Mouse (Mus musculus) spleen, adult 2 months (tissue): ENCODE measurements around the gene Egfem1. TPM values are rescaled to one million over a fixed set of nuclear protein-coding genes. Genes with fewer than 3 reads are reported as not detected.

Source experiments
- DNase-seq, 2 experiments: peaks; one replicate each; pipeline versions ENCODE4 v3.0.0 to v3.0.0-alpha.2; 2012 to 2021; ENCODE audit warnings: low spot score in 2 of 2, low read depth in 1 of 2
- H3K27ac ChIP-seq: fragments of 200-500 bp; 2 replicates; pipeline ENCODE4 v1.5.1; 2012; ENCODE audit warnings: low read length, inconsistent platforms; ENCODE audit not compliant: insufficient read depth
- H3K27me3 ChIP-seq: fragments of 200-500 bp; 2 replicates; pipeline ENCODE4 v1.6.1; 2012; ENCODE audit warnings: mild to moderate bottlenecking, moderate library complexity, low read length, inconsistent platforms; ENCODE audit not compliant: control insufficient read depth, insufficient read depth
- H3K36me3 ChIP-seq: fragments of 200-500 bp; 2 replicates; pipeline ENCODE4 v1.6.1; 2012; ENCODE audit warnings: mild to moderate bottlenecking, low read length, inconsistent platforms; ENCODE audit not compliant: control insufficient read depth, insufficient read depth
- H3K4me1 ChIP-seq: fragments of 200-500 bp; 2 replicates; pipeline ENCODE4 v1.6.1; 2011; ENCODE audit warnings: inconsistent platforms; ENCODE audit not compliant: control insufficient read depth, insufficient read depth, insufficient read length
- H3K4me3 ChIP-seq: fragments of 200-500 bp; 2 replicates; pipeline ENCODE4 v1.5.1; 2011; ENCODE audit warnings: mild to moderate bottlenecking, inconsistent platforms; ENCODE audit not compliant: insufficient read depth, insufficient read length; ENCODE audit errors: extremely low read depth
- CTCF ChIP-seq: fragments of 200-500 bp; IDR thresholded peaks from 2 replicates; pipeline ENCODE4 v1.5.1; 2011; ENCODE audit warnings: mild to moderate bottlenecking, inconsistent platforms; ENCODE audit not compliant: insufficient read depth, insufficient read length, insufficient replicate concordance; ENCODE audit errors: extremely low read depth
- POLR2A ChIP-seq: fragments of 200-500 bp; IDR thresholded peaks from 2 replicates; pipeline ENCODE4 v1.6.1; 2011; ENCODE audit warnings: low read depth, low read length, inconsistent platforms
- WGBS: fragments of 180-500 bp; shearing (Covaris S2); methylation state at CpG from one replicate; pipeline ENCODE4 v1.1.7; 2018; 5-methylcytosine and 5-hydroxymethylcytosine counted together
- polyA plus RNA-seq: library from polyadenylated mRNA; depleted of rRNA; stranded (reverse); fragments of >200 nt; gene quantifications from 2 replicates; pipeline ENCODE4 v1.2.3, GENCODE M21; 2012; rRNA removed

Gene Egfem1
- 0.07 TPM in 1 of 2 replicates, not detected in the other for polyA plus RNA-seq

- no peaks in the 10 kb centered on the region for H3K36me3 ChIP-seq
- TF ChIP-seq POLR2A = no peak
- no peak for TF ChIP-seq CTCF
- H3K27ac ChIP-seq = no peak within 1 kb of the TSS
- H3K4me1 ChIP-seq = no peaks in the 10 kb centered on the region
- no peaks in the 10 kb centered on the region for H3K27me3 ChIP-seq
- DNase-seq = no peak
- no peak within 1 kb of the TSS for H3K4me3 ChIP-seq
- WGBS = 19% methylated on average over 12 of the region's 12 CpGs
These were observed at the start of gene Egfem1 for GRCm38 (mm10) chr3:29081952-29082295. Gene Egfem1, plus strand, starts transcription at chr3:29082023.

GRCm38 (mm10) chr3:29033107-29033506 lies 48.7 kb upstream of the Egfem1 start:
- WGBS = 83% methylated on average over 2 of the region's 2 CpGs
- H3K36me3 ChIP-seq = no peaks in the 10 kb centered on the region
- no peak overlapping the region for H3K4me3 ChIP-seq
- H3K4me1 ChIP-seq = no peaks in the 10 kb centered on the region
- no peak for TF ChIP-seq CTCF
- TF ChIP-seq POLR2A = no peak
- no peaks in the 10 kb centered on the region for H3K27me3 ChIP-seq
- no peak for DNase-seq
- no peak overlapping the region for H3K27ac ChIP-seq

DNA sequence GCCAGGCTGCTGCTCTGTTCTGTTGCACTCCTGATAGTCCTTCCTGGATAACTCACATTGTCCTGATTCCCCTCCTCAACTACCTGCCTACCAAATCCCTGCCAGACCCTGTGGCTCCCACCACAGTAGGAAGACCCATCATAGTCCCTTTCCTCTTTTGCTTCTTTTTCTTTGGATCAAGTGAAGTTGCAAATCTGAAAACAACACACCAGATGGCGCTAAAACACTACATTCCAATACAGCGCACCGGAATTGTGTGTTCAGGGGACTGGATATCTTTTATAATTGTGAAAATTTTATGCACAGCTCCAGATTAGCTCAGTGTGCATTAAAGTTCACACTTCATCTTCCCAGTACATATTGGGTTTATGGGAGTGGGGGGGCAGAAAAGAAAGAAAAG lies 45.7 kb upstream of the Egfem1 start:
- Histone ChIP-seq H3K36me3 (no peaks in the 10 kb centered on the region), H3K27me3 (no peaks in the 10 kb centered on the region), H3K4me1 (no peaks in the 10 kb centered on the region), H3K27ac (no peak overlapping the region), H3K4me3 (no peak overlapping the region)
- WGBS = 4% methylated on average over 3 of the region's 3 CpGs
- no peak for DNase-seq
- TF ChIP-seq POLR2A (no peak), CTCF (no peak)

DNA sequence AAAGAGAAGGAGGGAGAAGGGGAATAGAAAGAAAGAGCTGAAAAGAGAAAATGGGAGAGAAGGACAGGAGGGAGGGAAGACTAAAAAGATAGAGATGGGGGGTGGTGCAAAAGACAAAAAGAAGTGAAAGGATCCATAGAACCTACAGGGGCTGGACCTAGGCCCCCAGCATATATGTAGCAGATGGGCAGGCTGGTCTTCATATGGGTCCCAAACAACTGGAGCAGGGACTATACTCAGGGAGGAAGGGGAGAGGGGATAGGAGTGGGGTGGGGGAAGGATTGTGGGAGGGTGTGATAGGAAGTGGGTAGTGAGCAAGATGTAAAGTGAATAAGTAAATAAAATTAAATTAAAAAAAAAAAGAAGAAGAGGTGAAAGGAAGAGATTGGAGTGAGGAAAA lies 45.2 kb upstream of the Egfem1 start:
- Histone ChIP-seq H3K36me3 (no peaks in the 10 kb centered on the region), H3K4me1 (no peaks in the 10 kb centered on the region), H3K27ac (no peak overlapping the region), H3K4me3 (no peak overlapping the region), H3K27me3 (no peaks in the 10 kb centered on the region)
- no peak for DNase-seq
- TF ChIP-seq POLR2A (no peak), CTCF (no peak)

GRCm38 (mm10) chr3:29040064-29040463 lies 41.8 kb upstream of the Egfem1 start:
- no peak for DNase-seq
- H3K27me3 ChIP-seq = no peaks in the 10 kb centered on the region
- TF ChIP-seq POLR2A = no peak
- no peak for TF ChIP-seq CTCF
- H3K4me1 ChIP-seq = no peaks in the 10 kb centered on the region
- 93% methylated on average over 7 of the region's 7 CpGs for WGBS
- no peak overlapping the region for H3K4me3 ChIP-seq
- no peak overlapping the region for H3K27ac ChIP-seq
- H3K36me3 ChIP-seq = no peaks in the 10 kb centered on the region

DNA sequence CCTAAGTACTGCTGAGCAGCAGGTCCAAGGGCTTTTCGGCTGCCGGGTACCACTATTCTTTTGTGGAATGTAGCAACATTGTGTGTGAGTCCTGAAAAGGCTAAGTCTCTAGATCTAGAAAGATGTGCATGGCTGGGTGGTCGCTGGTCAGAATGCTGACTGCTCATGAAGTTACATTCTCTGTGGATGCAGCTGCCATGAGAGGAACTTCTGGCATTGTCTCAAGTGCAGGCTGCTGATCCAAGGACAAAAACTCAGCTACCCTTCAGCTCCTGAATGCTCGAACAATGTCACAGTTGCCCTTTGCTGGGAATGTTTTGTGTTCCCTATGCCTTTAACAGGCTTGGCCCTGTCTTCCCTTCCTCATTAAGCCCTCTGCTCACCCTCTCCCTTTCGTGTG lies 35.5 kb upstream of the Egfem1 start:
- H3K36me3 ChIP-seq = no peaks in the 10 kb centered on the region
- no peaks in the 10 kb centered on the region for H3K27me3 ChIP-seq
- 83% methylated on average over 5 of the region's 5 CpGs for WGBS
- no peak overlapping the region for H3K4me3 ChIP-seq
- no peak overlapping the region for H3K27ac ChIP-seq
- no peak for DNase-seq
- no peak for TF ChIP-seq CTCF
- no peak for TF ChIP-seq POLR2A
- H3K4me1 ChIP-seq = no peaks in the 10 kb centered on the region

DNA sequence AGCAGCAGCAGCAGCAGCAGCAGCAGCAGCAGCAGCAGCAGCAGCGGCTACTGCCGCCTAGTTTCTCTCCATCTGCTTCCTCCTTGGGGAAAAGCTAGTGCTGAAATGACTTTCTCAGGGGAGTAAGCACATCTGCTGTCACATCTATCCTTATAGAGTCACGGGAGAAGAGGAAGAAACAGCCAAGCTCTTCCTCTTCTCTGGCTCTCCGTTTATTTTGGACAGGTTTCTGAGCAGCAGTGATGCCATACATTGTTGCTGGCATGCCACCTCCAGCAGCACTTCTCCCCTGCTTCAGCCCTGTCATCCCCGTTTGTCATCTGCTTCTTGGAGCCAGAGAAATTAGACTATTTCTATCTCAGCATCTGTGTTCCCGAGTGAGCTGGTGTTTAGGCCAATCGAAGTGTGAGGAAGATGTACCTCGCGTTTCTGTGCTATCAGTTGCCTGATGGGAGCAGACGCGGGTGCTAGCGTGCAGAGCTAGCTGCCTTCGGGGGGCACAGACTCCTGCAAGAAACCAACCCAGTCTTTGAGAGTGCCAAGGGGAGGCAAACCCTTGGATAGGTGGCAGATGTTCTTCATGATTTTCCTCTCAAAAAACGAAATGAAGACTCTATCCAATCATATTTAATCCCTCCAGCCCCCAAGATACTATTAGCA lies 34.4 kb upstream of the Egfem1 start:
- H3K4me1 ChIP-seq = no peaks in the 10 kb centered on the region
- no peaks in the 10 kb centered on the region for H3K27me3 ChIP-seq
- DNase-seq = no peak
- no peak overlapping the region for H3K27ac ChIP-seq
- H3K36me3 ChIP-seq = no peaks in the 10 kb centered on the region
- H3K4me3 ChIP-seq = no peak overlapping the region
- WGBS = 64% methylated on average over 14 of the region's 14 CpGs
- TF ChIP-seq CTCF = no peak
- no peak for TF ChIP-seq POLR2A
